Mouse (Mus musculus) G1E (cell line): ENCODE data around the gene Fblim1.

Experiments
- CTCF ChIP-seq: IDR thresholded peaks from 2 replicates; pipeline ENCODE4 v1.5.1; 2012; ENCODE audit warnings: low read depth, low read length, inconsistent platforms, mixed read lengths
- GATA1 ChIP-seq: IDR thresholded peaks from 2 replicates; pipeline ENCODE4 v1.6.1; 2012; ENCODE audit warnings: borderline replicate concordance, low read length, inconsistent platforms, mixed read lengths
- TAL1 ChIP-seq: conservative IDR thresholded peaks from 2 replicates; pipeline ENCODE4 v1.6.1; 2012; ENCODE audit warnings: low read depth, low read length, inconsistent platforms, mixed read lengths

- TF ChIP-seq TAL1, result no peak
- no peak for TF ChIP-seq CTCF
- no peak for TF ChIP-seq GATA1
Measured at GRCm38 (mm10) chr4:141623666-141624065, 17.8 kb upstream of the Fblim1 start, which contains the start of gene Slc25a34.
